Mouse (Mus musculus) ES-Bruce4 (cell line): Measurements from ENCODE around the gene Reg3g. TPM values are rescaled to one million over a fixed set of nuclear protein-coding genes. Genes with fewer than 3 reads are reported as not detected.
"Not testable (repeated sequence)": the region's sequence is repeated elsewhere in the genome, so short reads cannot be mapped to it uniquely, and the experiment has no call there.

ENCODE experiments used
- H3K27ac ChIP-seq: 2 replicates; pipeline ENCODE4 v1.5.1; 2012; ENCODE audit warnings: low read length, inconsistent platforms; ENCODE audit not compliant: insufficient read depth
- H3K27me3 ChIP-seq: 2 replicates; pipeline ENCODE4 v1.6.1; 2012; ENCODE audit warnings: mild to moderate bottlenecking, low read length, inconsistent platforms; ENCODE audit not compliant: control insufficient read depth, poor library complexity, insufficient read depth, severe bottlenecking
- H3K36me3 ChIP-seq: 2 replicates; pipeline ENCODE4 v1.6.1; 2012; ENCODE audit warnings: inconsistent platforms, mild to moderate bottlenecking, low read length, moderate library complexity; ENCODE audit not compliant: control insufficient read depth, poor library complexity, insufficient read depth, severe bottlenecking
- H3K4me1 ChIP-seq: one replicate; pipeline ENCODE4 v1.8.1; 2011; ENCODE audit warnings: low read length; ENCODE audit not compliant: control insufficient read depth, insufficient read depth
- H3K4me3 ChIP-seq: 2 replicates; pipeline ENCODE4 v1.5.1; 2011; ENCODE audit warnings: low read depth, mild to moderate bottlenecking, low read length
- H3K9ac ChIP-seq: 2 replicates; pipeline ENCODE4 v1.6.1; 2012; ENCODE audit warnings: low read depth, mild to moderate bottlenecking, inconsistent platforms; ENCODE audit not compliant: poor library complexity, severe bottlenecking
- H3K9me3 ChIP-seq: replicated peaks from 2 replicates; pipeline ENCODE4 v1.6.1; 2012; ENCODE audit warnings: mild to moderate bottlenecking, low read length, inconsistent platforms; ENCODE audit not compliant: control insufficient read depth, poor library complexity, insufficient read depth, severe bottlenecking
- CTCF ChIP-seq: IDR thresholded peaks from one replicate; pipeline ENCODE4 v1.8.1; 2011; ENCODE audit warnings: low read depth, low read length
- EP300 ChIP-seq: IDR thresholded peaks from 2 replicates; pipeline ENCODE4 v1.6.1; 2011; ENCODE audit warnings: low read depth, low read length; ENCODE audit not compliant: insufficient read depth
- POLR2A ChIP-seq: IDR thresholded peaks from one replicate; pipeline ENCODE4 v1.8.1; 2011; ENCODE audit warnings: low read length; ENCODE audit not compliant: insufficient read depth
- polyA plus RNA-seq: library from polyadenylated mRNA; stranded (reverse); fragments of >200 nt; gene quantifications from 2 replicates; pipeline ENCODE4 v1.2.4, GENCODE M21; 2011; ENCODE audit warnings: low read depth; ENCODE audit not compliant: missing spikeins, insufficient read depth, insufficient read length

Reg3g gene
- polyA plus RNA-seq, 1 experiment = not detected

DNA sequence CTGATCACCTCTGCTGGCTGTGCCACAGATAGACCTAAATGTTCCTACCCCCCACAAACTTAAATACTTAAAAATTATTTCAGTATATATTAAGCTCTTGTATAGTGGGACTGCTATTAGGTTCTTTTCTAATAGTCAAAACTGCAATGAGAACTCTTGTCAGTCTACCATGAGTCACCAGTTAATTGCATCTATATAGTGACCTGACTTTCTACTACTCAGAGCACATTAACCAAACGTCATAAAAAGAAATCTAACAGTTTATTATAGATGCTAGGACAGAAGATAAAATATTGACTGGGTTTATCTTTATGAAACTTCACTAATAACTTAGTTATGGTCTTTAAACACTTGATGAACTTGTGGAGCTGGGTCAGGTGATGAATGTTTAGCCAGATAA, 21.5 kb downstream of the Reg3g start:
- H3K9me3 ChIP-seq = no peaks in the 10 kb centered on the region
- no peak overlapping the region for H3K4me3 ChIP-seq
- no peak overlapping the region for H3K27ac ChIP-seq
- H3K4me1 ChIP-seq = no peaks in the 10 kb centered on the region
- H3K27me3 ChIP-seq = no peaks in the 10 kb centered on the region
- no peaks in the 10 kb centered on the region for H3K36me3 ChIP-seq
- TF ChIP-seq EP300 (no peak), CTCF (no peak), POLR2A (no peak)
- no peak overlapping the region for H3K9ac ChIP-seq

DNA sequence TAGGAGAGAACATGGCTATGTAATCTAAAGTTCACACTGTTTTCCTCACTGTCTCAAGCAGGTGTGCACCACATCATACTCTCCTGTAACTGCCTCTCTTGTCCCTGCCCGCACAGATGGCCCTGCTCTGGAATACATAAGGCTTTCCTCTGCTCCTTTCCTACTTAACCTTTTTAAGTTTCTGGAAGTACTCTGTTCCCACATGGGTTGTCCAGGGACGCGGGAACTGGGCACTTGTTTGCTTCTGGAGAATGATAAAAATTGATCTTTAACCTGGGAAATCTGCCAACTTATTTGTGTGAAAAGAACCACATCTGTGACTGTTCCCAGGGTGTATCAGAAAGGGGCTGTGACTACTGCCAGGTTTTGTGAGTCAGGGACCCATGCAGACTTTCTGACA, 43.2 kb downstream of the Reg3g start:
- H3K9me3 ChIP-seq = no peaks in the 10 kb centered on the region
- H3K27ac ChIP-seq = no peak overlapping the region
- no peak overlapping the region for H3K9ac ChIP-seq
- H3K4me3 ChIP-seq = no peak overlapping the region
- no peak for TF ChIP-seq POLR2A
- TF ChIP-seq CTCF = no peak
- no peak for TF ChIP-seq EP300
- no peaks in the 10 kb centered on the region for H3K27me3 ChIP-seq
- H3K36me3 ChIP-seq = no peaks in the 10 kb centered on the region
- H3K4me1 ChIP-seq = no peaks in the 10 kb centered on the region

DNA sequence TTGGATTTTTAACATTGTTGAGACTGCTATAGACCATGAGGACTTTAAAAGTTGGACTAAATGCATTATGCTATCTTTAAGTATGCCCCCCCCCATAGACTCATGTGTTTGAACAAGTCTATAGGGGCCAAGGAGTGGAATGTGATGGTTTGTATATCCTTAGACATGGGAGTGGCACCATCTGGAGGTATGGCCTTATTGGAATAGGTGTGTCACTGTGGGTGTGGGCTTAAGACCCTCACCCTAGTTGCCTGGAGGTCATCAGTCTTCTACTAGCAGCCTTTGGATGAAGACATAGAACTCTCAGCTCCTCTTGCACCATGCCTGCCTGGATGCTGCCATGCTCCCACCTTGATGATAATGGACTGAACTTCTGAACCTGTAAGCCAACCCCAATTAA, 46.3 kb downstream of the Reg3g start, which contains the start of gene Reg1:
Reg1 (plus strand) TSS at position 301 of the 400 bp plus-strand sequence.
- not testable (repeated sequence) for H3K9ac ChIP-seq, H3K9me3 ChIP-seq, H3K36me3 ChIP-seq, H3K27ac ChIP-seq, H3K4me3 ChIP-seq, H3K4me1 ChIP-seq, H3K27me3 ChIP-seq

Other genes with a start within 250 kb of the Reg3g start
- gene Reg3b, start 98.2 kb downstream of the Reg3g start, polyA plus RNA-seq = not detected in 2 replicates
- gene Reg3d, start 90.0 kb downstream of the Reg3g start, polyA plus RNA-seq = not detected in 2 replicates
- not detected in 2 replicates for gene Reg3a, start 88.2 kb downstream of the Reg3g start, polyA plus RNA-seq
- not detected in 2 replicates for gene Reg2, start 73.2 kb downstream of the Reg3g start, polyA plus RNA-seq
- not detected in 2 replicates for gene Reg1, start 46.2 kb downstream of the Reg3g start, polyA plus RNA-seq